Mouse (Mus musculus) pancreas, adult 10 weeks (tissue): ENCODE data around the gene Tstd2. TPM values are rescaled to one million over a fixed set of nuclear protein-coding genes. Genes with fewer than 3 reads are reported as not detected.

Experiments used
- polyA plus RNA-seq: library from polyadenylated mRNA; stranded (reverse); fragments of 350-450 nt; fragmentation: Illumina TruSeq; extraction: RNeasy Lipid Tissue Mini Kit (QIAGEN cat#74804); gene quantifications from one replicate; pipeline ENCODE4 v1.2.3, GENCODE M21; 2015; ENCODE audit warnings: low read depth, low replicate concordance; ENCODE audit not compliant: insufficient read depth

Tstd2 gene
- polyA plus RNA-seq = 5.5 TPM

GRCm38 (mm10) chr4:46138287-46139222, at the start of gene Tstd2, which contains the start of gene Ncbp1:
Gene Tstd2, minus strand, starts transcription at chr4:46138694.
Gene Ncbp1, plus strand, starts transcription at chr4:46138613.

Other genes starting within 250 kb of the Tstd2 start
- not detected for gene Ccdc180, start 248.4 kb downstream of the Tstd2 start, polyA plus RNA-seq
- gene Tdrd7, start 173.4 kb downstream of the Tstd2 start, polyA plus RNA-seq = 13.1 TPM
- gene Tmod1, start 99.8 kb downstream of the Tstd2 start, polyA plus RNA-seq = 1.9 TPM
- 7.7 TPM for gene Ncbp1, start 81 bp downstream of the Tstd2 start, polyA plus RNA-seq
- gene Xpa, start 57.6 kb upstream of the Tstd2 start, polyA plus RNA-seq = 3.3 TPM
- not detected for gene Foxe1, start 204.9 kb upstream of the Tstd2 start, polyA plus RNA-seq